Mouse (Mus musculus) megakaryocyte progenitor cell, adult 5-6 weeks (primary cell): ENCODE measurements around the gene Ppp1r9a. TPM values are rescaled to one million over a fixed set of nuclear protein-coding genes. Genes with fewer than 3 reads are reported as not detected.

Source experiments
- ATAC-seq: replicated peaks from 2 replicates; pipeline ENCODE4 v1.8.0; 2016; ENCODE audit warnings: mild to moderate bottlenecking, moderate TSS enrichment, inconsistent platforms; ENCODE audit not compliant: poor library complexity
- total RNA-seq, 2 experiments: library from RNA; stranded (forward) in 1 of 2; stranded (reverse) in 1 of 2; fragments of 157-497, 149-512 nt in 1 of 2; fragments of 200-1000 nt in 1 of 2; gene quantifications; 2 replicates each; pipeline versions ENCODE4 v1.2.3 to v1.2.4; 2015 to 2017

The Ppp1r9a gene
- total RNA-seq, 2 experiments from 2014 or later, result 2.9 to 4.7 TPM

GRCm38 (mm10) chr6:4953028-4953719, 50.5 kb downstream of the Ppp1r9a start:
- ATAC-seq, result 0 out of 2 replicates have a peak, but pooled peaks have one; percentile 16

GRCm38 (mm10) chr6:4956651-4957050, 53.9 kb downstream of the Ppp1r9a start:
- ATAC-seq, result no peak

- ATAC-seq, result no peak
These were observed 59.5 kb downstream of the Ppp1r9a start for GRCm38 (mm10) chr6:4962197-4962596.

- ATAC-seq, result no peak
These were observed 60.3 kb downstream of the Ppp1r9a start for GRCm38 (mm10) chr6:4963049-4963448.

- ATAC-seq, result peak; percentile 69; the same call in 1 of the 2 replicates
These were observed 64.5 kb downstream of the Ppp1r9a start for GRCm38 (mm10) chr6:4967236-4967635.

- no peak for ATAC-seq
These were observed 68.5 kb downstream of the Ppp1r9a start for GRCm38 (mm10) chr6:4971229-4971628.

GRCm38 (mm10) chr6:4972808-4973207, 70.1 kb downstream of the Ppp1r9a start:
- peak; percentile 44 for ATAC-seq

GRCm38 (mm10) chr6:4973337-4973736, 70.6 kb downstream of the Ppp1r9a start:
- peak; percentile 86 for ATAC-seq

- ATAC-seq, result peak; percentile 48
These were observed 74.8 kb downstream of the Ppp1r9a start for GRCm38 (mm10) chr6:4977515-4977914.

GRCm38 (mm10) chr6:4978249-4978648, 75.5 kb downstream of the Ppp1r9a start:
- ATAC-seq, result peak; percentile 75

- ATAC-seq, result peak; percentile 67
These were observed 76.2 kb downstream of the Ppp1r9a start for GRCm38 (mm10) chr6:4978897-4979296.

GRCm38 (mm10) chr6:4980113-4980512, 77.4 kb downstream of the Ppp1r9a start:
- ATAC-seq, result no peak

GRCm38 (mm10) chr6:4982686-4983162, 80.0 kb downstream of the Ppp1r9a start:
- no peak for ATAC-seq

- ATAC-seq, result peak; percentile 29; the same call in 1 of the 2 replicates
These were observed 83.0 kb downstream of the Ppp1r9a start for GRCm38 (mm10) chr6:4985668-4986067.

- ATAC-seq, result no peak
These were observed 84.4 kb downstream of the Ppp1r9a start for GRCm38 (mm10) chr6:4987084-4987483.

- ATAC-seq, result no peak
These were observed 86.0 kb downstream of the Ppp1r9a start for GRCm38 (mm10) chr6:4988688-4989087.

- no peak for ATAC-seq
These were observed 89.6 kb downstream of the Ppp1r9a start for GRCm38 (mm10) chr6:4992308-4992707.

GRCm38 (mm10) chr6:4993600-4994160, 91.0 kb downstream of the Ppp1r9a start:
- no peak for ATAC-seq

- ATAC-seq, result no peak
These were observed 91.6 kb downstream of the Ppp1r9a start for GRCm38 (mm10) chr6:4994161-4994919.

- no peak for ATAC-seq
These were observed 94.9 kb downstream of the Ppp1r9a start for GRCm38 (mm10) chr6:4997599-4997998.

GRCm38 (mm10) chr6:4998929-4999328, 96.2 kb downstream of the Ppp1r9a start:
- no peak for ATAC-seq

GRCm38 (mm10) chr6:5000788-5001187, 98.1 kb downstream of the Ppp1r9a start:
- no peak for ATAC-seq
